Mouse (Mus musculus): ENCODE data around the gene Gphn. TPM values are rescaled to one million over a fixed set of nuclear protein-coding genes. Genes with fewer than 3 reads are reported as not detected.

Gene Gphn
- polyA plus RNA-seq, 1 experiment, result 82.5 TPM

DNA sequence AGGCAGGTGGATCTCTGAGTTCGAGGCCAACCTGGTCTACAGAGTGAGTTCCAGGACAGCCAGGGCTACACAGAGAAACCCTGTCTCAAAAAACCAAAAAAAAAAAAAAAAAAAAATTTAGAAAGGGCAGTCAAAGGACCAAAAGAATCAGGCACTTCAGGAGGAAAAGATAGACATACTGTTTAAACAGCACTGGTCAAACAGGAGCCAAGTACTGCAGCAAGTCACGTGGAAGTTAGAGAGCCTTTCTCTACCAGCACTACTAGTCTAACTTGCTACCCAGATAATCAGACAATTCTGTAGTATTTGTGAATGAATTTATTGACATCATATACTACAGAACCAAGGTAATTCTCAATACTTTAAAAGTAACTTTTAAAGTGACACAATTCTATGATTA is 454.9 kb downstream of the Gphn start:
- Histone ChIP-seq H3K27me3 (ENCODE audit: control insufficient read depth, insufficient read depth, low read length) (no peaks in the 10 kb centered on the region), H3K4me3 (replicated peaks; ENCODE audit: insufficient read depth, low read depth, low read length) (no peak overlapping the region), H3K4me1 (ENCODE audit: control insufficient read depth, insufficient read depth, low read length) (no peaks in the 10 kb centered on the region), H3K27ac (ENCODE audit: insufficient read depth, low read length) (no peak overlapping the region)
- TF ChIP-seq CTCF (IDR thresholded peaks at IDR 0.05; ENCODE audit: borderline replicate concordance, insufficient read depth, low read depth, low read length) (no peak), POLR2A (IDR thresholded peaks at IDR 0.05; ENCODE audit: borderline replicate concordance, insufficient read depth, low read length) (no peak)
- no peak for DNase-seq
- WGBS, result 94% methylated on average over 2 of the region's 2 CpGs

DNA sequence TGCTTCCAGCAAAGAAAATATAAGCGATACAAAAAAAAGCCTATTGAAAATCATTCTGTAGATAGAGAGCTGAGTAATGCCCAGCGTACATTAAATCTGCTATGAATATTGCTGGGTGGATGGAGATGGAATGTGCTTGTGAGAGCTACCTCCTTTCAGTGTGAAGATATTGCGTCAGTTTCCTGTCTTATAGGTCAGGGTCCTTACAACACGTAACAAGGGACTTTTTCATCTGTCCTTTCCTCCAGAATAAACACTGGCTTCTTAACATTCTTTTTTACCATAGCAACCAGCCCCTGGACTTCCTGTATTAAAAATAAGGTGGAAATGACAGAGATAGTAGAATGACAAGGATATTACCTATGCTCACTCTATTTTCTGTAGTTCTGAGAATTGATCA is 456.1 kb downstream of the Gphn start:
- no peak overlapping the region for H3K27ac ChIP-seq (ENCODE audit: insufficient read depth, low read length)
- DNase-seq, result no peak
- H3K4me1 ChIP-seq (ENCODE audit: control insufficient read depth, insufficient read depth, low read length), result no peaks in the 10 kb centered on the region
- H3K27me3 ChIP-seq (ENCODE audit: control insufficient read depth, insufficient read depth, low read length), result no peaks in the 10 kb centered on the region
- H3K4me3 ChIP-seq (replicated peaks; ENCODE audit: insufficient read depth, low read depth, low read length), result no peak overlapping the region
- no peak for TF ChIP-seq CTCF (IDR thresholded peaks at IDR 0.05; ENCODE audit: borderline replicate concordance, insufficient read depth, low read depth, low read length)
- TF ChIP-seq POLR2A (IDR thresholded peaks at IDR 0.05; ENCODE audit: borderline replicate concordance, insufficient read depth, low read length), result no peak
- 93% methylated on average over 4 of the region's 4 CpGs for WGBS

DNA sequence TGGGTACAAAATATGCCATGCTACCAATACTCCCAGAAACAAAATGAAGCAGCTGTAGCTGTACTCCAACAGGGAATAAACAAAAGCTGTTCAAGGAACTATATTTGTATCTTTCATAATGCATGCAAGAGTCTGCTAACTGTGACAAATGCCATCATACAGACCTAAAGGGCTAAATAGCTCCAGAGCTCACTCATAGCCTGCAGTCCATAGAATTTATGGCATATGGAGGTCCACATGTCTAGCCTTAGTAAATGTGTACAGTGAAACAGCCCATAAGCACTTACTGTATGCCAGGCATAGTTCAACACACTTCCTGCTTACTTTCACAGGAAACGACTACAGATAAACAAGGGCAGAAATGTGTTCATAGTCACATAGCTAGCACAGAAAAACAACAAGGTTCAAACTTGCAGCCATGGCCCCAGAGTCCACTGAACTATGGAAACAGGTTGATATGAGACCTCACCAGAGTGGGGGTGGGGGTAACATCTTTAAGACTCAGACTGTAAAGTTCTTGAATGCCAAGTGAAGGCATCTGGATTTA is 459.6 kb downstream of the Gphn start:
- WGBS, result 87% methylated on average over 1 of the region's 1 CpGs
- H3K4me3 ChIP-seq (replicated peaks; ENCODE audit: insufficient read depth, low read depth, low read length), result no peak overlapping the region
- DNase-seq, result no peak
- H3K27me3 ChIP-seq (ENCODE audit: control insufficient read depth, insufficient read depth, low read length), result no peaks in the 10 kb centered on the region
- TF ChIP-seq POLR2A (IDR thresholded peaks at IDR 0.05; ENCODE audit: borderline replicate concordance, insufficient read depth, low read length) (no peak), CTCF (IDR thresholded peaks at IDR 0.05; ENCODE audit: borderline replicate concordance, insufficient read depth, low read depth, low read length) (no peak)
- H3K4me1 ChIP-seq (ENCODE audit: control insufficient read depth, insufficient read depth, low read length), result no peaks in the 10 kb centered on the region
- H3K27ac ChIP-seq (ENCODE audit: insufficient read depth, low read length), result no peak overlapping the region

DNA sequence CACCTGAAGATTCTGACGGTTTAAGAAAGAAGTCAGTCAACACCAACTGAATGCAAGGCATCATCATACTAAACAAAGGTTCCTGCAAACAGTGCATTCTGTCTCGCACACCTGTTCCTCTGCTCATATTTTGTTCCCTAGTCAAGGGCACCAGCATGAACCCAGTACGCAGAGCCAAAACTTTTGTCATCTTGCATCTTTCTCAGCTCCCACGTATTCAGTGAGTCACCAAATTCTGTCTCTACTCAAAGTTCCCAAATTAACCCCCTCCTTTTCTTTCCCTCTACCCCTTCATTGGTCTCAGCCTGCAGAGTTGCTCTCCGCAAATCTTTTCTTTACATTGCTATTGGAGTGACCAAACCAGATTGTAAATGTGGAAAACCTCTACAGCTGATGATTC is 462.7 kb downstream of the Gphn start:
- no peak for DNase-seq
- WGBS, result 79% methylated on average over 5 of the region's 5 CpGs
- TF ChIP-seq POLR2A (IDR thresholded peaks at IDR 0.05; ENCODE audit: borderline replicate concordance, insufficient read depth, low read length) (no peak), CTCF (IDR thresholded peaks at IDR 0.05; ENCODE audit: borderline replicate concordance, insufficient read depth, low read depth, low read length) (no peak)
- Histone ChIP-seq H3K27ac (ENCODE audit: insufficient read depth, low read length) (no peak overlapping the region), H3K4me3 (replicated peaks; ENCODE audit: insufficient read depth, low read depth, low read length) (no peak overlapping the region), H3K27me3 (ENCODE audit: control insufficient read depth, insufficient read depth, low read length) (no peaks in the 10 kb centered on the region), H3K4me1 (ENCODE audit: control insufficient read depth, insufficient read depth, low read length) (no peaks in the 10 kb centered on the region)

DNA sequence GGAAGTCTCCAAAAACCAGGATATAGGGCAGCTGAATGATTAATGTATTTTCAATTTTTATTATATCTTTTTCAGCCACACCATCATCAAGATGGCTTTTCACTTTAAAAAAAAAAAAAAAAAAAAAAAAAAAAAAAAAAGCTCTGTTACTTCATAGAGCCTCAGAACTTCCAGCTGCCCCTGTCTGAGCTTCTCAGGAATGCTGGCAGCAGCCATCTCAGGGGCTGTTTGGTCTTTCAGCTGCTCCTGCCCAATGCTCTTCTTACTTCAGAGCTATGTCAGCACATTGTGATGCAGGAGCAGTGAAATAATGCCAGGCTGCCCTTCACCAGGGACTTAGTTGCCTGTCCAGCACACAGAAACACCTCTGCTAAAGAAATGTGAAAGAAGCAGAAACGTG is 465.1 kb downstream of the Gphn start, which contains the start of gene Fam71d:
Fam71d (plus strand) TSS at position 211 of the 400 bp plus-strand sequence.
- WGBS, result 81% methylated on average over 1 of the region's 1 CpGs
- no peak for DNase-seq
- H3K27me3 ChIP-seq (ENCODE audit: control insufficient read depth, insufficient read depth, low read length), result no peaks in the 10 kb centered on the region
- H3K4me3 ChIP-seq (replicated peaks; ENCODE audit: insufficient read depth, low read depth, low read length), result no peak within 1 kb of the TSS
- TF ChIP-seq POLR2A (IDR thresholded peaks at IDR 0.05; ENCODE audit: borderline replicate concordance, insufficient read depth, low read length), result no peak
- no peak for TF ChIP-seq CTCF (IDR thresholded peaks at IDR 0.05; ENCODE audit: borderline replicate concordance, insufficient read depth, low read depth, low read length)
- H3K4me1 ChIP-seq (ENCODE audit: control insufficient read depth, insufficient read depth, low read length), result no peaks in the 10 kb centered on the region
- H3K27ac ChIP-seq (ENCODE audit: insufficient read depth, low read length), result no peak within 1 kb of the TSS

- TF ChIP-seq CTCF (IDR thresholded peaks at IDR 0.05; ENCODE audit: borderline replicate concordance, insufficient read depth, low read depth, low read length) (no peak), POLR2A (IDR thresholded peaks at IDR 0.05; ENCODE audit: borderline replicate concordance, insufficient read depth, low read length) (no peak)
- no peaks in the 10 kb centered on the region for H3K4me1 ChIP-seq (ENCODE audit: control insufficient read depth, insufficient read depth, low read length)
- H3K27ac ChIP-seq (ENCODE audit: insufficient read depth, low read length), result no peak overlapping the region
- no peak overlapping the region for H3K4me3 ChIP-seq (replicated peaks; ENCODE audit: insufficient read depth, low read depth, low read length)
- 88% methylated on average over 2 of the region's 2 CpGs for WGBS
- H3K27me3 ChIP-seq (ENCODE audit: control insufficient read depth, insufficient read depth, low read length), result no peaks in the 10 kb centered on the region
- DNase-seq, result no peak
Observed at GRCm38 (mm10) chr12:78693281-78693680, 467.1 kb downstream of the Gphn start.

DNA sequence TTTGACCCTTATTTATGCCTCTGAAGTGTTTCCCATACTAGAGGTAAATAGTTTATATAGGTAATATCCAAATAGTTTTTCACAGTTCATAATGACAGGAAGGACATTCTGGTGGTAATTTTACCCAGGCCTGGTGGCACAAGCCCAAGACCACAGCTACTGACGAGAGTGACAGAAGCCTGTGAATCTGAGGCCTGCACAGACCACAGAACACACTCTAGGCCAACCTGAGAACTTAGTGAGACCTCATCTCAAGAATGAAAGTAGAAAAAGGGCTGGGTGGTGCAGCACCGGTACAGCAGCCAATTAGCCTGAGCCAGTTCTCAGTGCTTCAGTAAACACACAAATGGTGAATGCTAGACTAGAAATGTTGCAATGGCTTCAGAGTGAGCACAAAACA is 491.6 kb downstream of the Gphn start:
- H3K4me3 ChIP-seq (replicated peaks; ENCODE audit: insufficient read depth, low read depth, low read length), result no peak overlapping the region
- WGBS, result 74% methylated on average over 2 of the region's 2 CpGs
- DNase-seq, result no peak
- no peaks in the 10 kb centered on the region for H3K4me1 ChIP-seq (ENCODE audit: control insufficient read depth, insufficient read depth, low read length)
- H3K27me3 ChIP-seq (ENCODE audit: control insufficient read depth, insufficient read depth, low read length), result no peaks in the 10 kb centered on the region
- H3K27ac ChIP-seq (ENCODE audit: insufficient read depth, low read length), result no peak overlapping the region
- TF ChIP-seq CTCF (IDR thresholded peaks at IDR 0.05; ENCODE audit: borderline replicate concordance, insufficient read depth, low read depth, low read length) (no peak), POLR2A (IDR thresholded peaks at IDR 0.05; ENCODE audit: borderline replicate concordance, insufficient read depth, low read length) (no peak)

DNA sequence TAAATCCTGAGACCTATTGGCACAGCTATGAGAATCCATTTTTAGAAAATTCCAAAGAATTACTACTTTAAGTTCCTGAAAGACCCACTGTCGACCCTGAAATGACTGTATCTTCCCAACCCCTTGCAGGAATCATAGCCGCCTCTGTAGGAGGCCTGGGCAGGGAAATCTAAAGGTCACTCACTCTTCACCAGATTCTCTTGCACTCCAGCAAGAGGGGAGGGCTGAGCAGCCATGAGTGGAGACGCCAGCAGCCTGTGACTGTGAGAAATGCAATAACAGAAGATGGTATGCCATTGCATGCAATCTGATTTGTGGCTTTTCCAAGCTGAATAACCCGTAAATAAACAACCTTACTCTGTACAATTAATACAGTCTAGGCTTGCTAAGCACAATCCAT is 501.5 kb downstream of the Gphn start:
- WGBS, result 53% methylated on average over 4 of the region's 4 CpGs
- no peak for DNase-seq
- TF ChIP-seq CTCF (IDR thresholded peaks at IDR 0.05; ENCODE audit: borderline replicate concordance, insufficient read depth, low read depth, low read length), result no peak
- TF ChIP-seq POLR2A (IDR thresholded peaks at IDR 0.05; ENCODE audit: borderline replicate concordance, insufficient read depth, low read length), result no peak

More for the DNA sequence above, 501.5 kb downstream of the Gphn start:
- Histone ChIP-seq H3K27ac (ENCODE audit: insufficient read depth, low read length) (no peak overlapping the region), H3K27me3 (ENCODE audit: control insufficient read depth, insufficient read depth, low read length) (no peaks in the 10 kb centered on the region), H3K4me3 (replicated peaks; ENCODE audit: insufficient read depth, low read depth, low read length) (no peak overlapping the region), H3K4me1 (ENCODE audit: control insufficient read depth, insufficient read depth, low read length) (no peaks in the 10 kb centered on the region)

Other genes with a start within 250 kb of the Gphn start
- gene Gm6657, start 32.1 kb upstream of the Gphn start, polyA plus RNA-seq (2012; rRNA removed), result not detected in 2 replicates

All from cerebellum, adult 2 months (tissue).